Mouse (Mus musculus) myocyte (in vitro differentiated cells): Measurements from ENCODE around the gene Tfrc. TPM values are rescaled to one million over a fixed set of nuclear protein-coding genes. Genes with fewer than 3 reads are reported as not detected.

ENCODE experiments used
- H3K27me3 ChIP-seq: one replicate; pipeline ENCODE4 v1.6.1; 2011; ENCODE audit not compliant: control insufficient read depth, insufficient read depth, insufficient read length
- H3K36me3 ChIP-seq: one replicate; pipeline ENCODE4 v1.6.1; 2011; ENCODE audit not compliant: control insufficient read depth, insufficient read depth
- H3K4me2 ChIP-seq: one replicate; pipeline ENCODE4 v1.6.1; 2011; ENCODE audit warnings: low read depth, control low read depth
- H3K4me3 ChIP-seq: one replicate; pipeline ENCODE4 v1.5.1; 2011; ENCODE audit warnings: mild to moderate bottlenecking, control low read depth, moderate library complexity
- H3K79me2 ChIP-seq: one replicate; pipeline ENCODE4 v1.6.1; 2011; ENCODE audit not compliant: control insufficient read depth, insufficient read depth
- H3ac ChIP-seq: one replicate; pipeline ENCODE4 v1.6.1; 2011; ENCODE audit not compliant: control insufficient read depth, insufficient read length
- CEBPB ChIP-seq: IDR thresholded peaks from 2 replicates; pipeline ENCODE4 v1.6.1; 2011; ENCODE audit warnings: mild to moderate bottlenecking, moderate library complexity; ENCODE audit not compliant: poor library complexity, insufficient read depth, severe bottlenecking
- E2F4 ChIP-seq: IDR thresholded peaks from one replicate; pipeline ENCODE4 v1.6.1; 2011; ENCODE audit warnings: mild to moderate bottlenecking, control low read depth, moderate library complexity; ENCODE audit not compliant: insufficient read depth
- MAX ChIP-seq: IDR thresholded peaks from one replicate; pipeline ENCODE4 v1.6.1; 2011; ENCODE audit warnings: low read depth, mild to moderate bottlenecking, control low read depth
- MYOD1 ChIP-seq, 3 experiments: IDR thresholded peaks; one replicate each; pipeline ENCODE4 v1.6.1; 2011; ENCODE audit warnings: control low read depth in 2 of 3, low read depth in 2 of 3, mild to moderate bottlenecking in 2 of 3, moderate library complexity in 1 of 3; ENCODE audit not compliant: insufficient read length in 2 of 3, control insufficient read depth in 1 of 3
- MYOG ChIP-seq, 3 experiments: IDR thresholded peaks; one replicate each; pipeline ENCODE4 v1.6.1; 2011; ENCODE audit warnings: control low read depth in 2 of 3, low read depth in 2 of 3, mild to moderate bottlenecking in 2 of 3; ENCODE audit not compliant: insufficient read length in 2 of 3, control insufficient read depth in 1 of 3, insufficient read depth in 1 of 3
- POLR2A ChIP-seq: IDR thresholded peaks from one replicate; pipeline ENCODE4 v1.6.1; 2011; ENCODE audit warnings: low read depth, mild to moderate bottlenecking, control low read depth, moderate library complexity; ENCODE audit not compliant: insufficient read length
- POLR2AphosphoS2 ChIP-seq: IDR thresholded peaks from one replicate; pipeline ENCODE4 v1.6.1; 2011; ENCODE audit warnings: low read depth, control low read depth; ENCODE audit not compliant: insufficient read length
- REST ChIP-seq: IDR thresholded peaks from one replicate; pipeline ENCODE4 v1.6.1; 2011; ENCODE audit warnings: mild to moderate bottlenecking, control low read depth, moderate library complexity; ENCODE audit not compliant: insufficient read depth, insufficient read length
- SRF ChIP-seq: IDR thresholded peaks from one replicate; pipeline ENCODE4 v1.6.1; 2011; ENCODE audit warnings: low read depth; ENCODE audit not compliant: control insufficient read depth, insufficient read length
- TCF12 ChIP-seq: IDR thresholded peaks from one replicate; pipeline ENCODE4 v1.6.1; 2011; ENCODE audit warnings: mild to moderate bottlenecking, control low read depth; ENCODE audit not compliant: poor library complexity, insufficient read depth, severe bottlenecking
- TCF3 ChIP-seq: IDR thresholded peaks from one replicate; pipeline ENCODE4 v1.6.1; 2011; ENCODE audit warnings: low read depth, control low read depth; ENCODE audit not compliant: insufficient read length
- USF1 ChIP-seq: IDR thresholded peaks from one replicate; pipeline ENCODE4 v1.6.1; 2011; ENCODE audit warnings: low read depth, mild to moderate bottlenecking, control low read depth, moderate library complexity
- polyA plus RNA-seq: library from polyadenylated mRNA; unstranded; fragments of >200 nt; fragmentation: generic; extraction: Trizol; gene quantifications from one replicate; pipeline ENCODE4 v1.2.1, GENCODE M21; 2012; ENCODE audit warnings: missing spikeins

Gene Tfrc
- polyA plus RNA-seq, 1 experiment, result 55.4 TPM

GRCm38 (mm10) chr16:32662372-32662771, 53.7 kb downstream of the Tfrc start:
- Histone ChIP-seq H3K36me3 (no peaks in the 10 kb centered on the region), H3K4me3 (no peak overlapping the region), H3K4me2 (peak overlapping the region; percentile 78), H3ac (no peak overlapping the region), H3K27me3 (no peaks in the 10 kb centered on the region), H3K79me2 (peaks cover 18% of the 10 kb centered on the region)
- TF ChIP-seq POLR2A (no peak), TCF12 (no peak), CEBPB (no peak), MYOG (IDR thresholded peaks at IDR 0.05; ENCODE audit: control insufficient read depth in 1 of 3, insufficient read depth in 1 of 3, insufficient read length in 2 of 3, low read depth in 2 of 3) (no peak), REST (no peak), MAX (no peak), MYOD1 (IDR thresholded peaks at IDR 0.05; ENCODE audit: control insufficient read depth in 1 of 3, insufficient read length in 2 of 3, low read depth in 2 of 3) (no peak), SRF (no peak), E2F4 (no peak), POLR2AphosphoS2 (no peak), USF1 (no peak), TCF3 (no peak)

DNA sequence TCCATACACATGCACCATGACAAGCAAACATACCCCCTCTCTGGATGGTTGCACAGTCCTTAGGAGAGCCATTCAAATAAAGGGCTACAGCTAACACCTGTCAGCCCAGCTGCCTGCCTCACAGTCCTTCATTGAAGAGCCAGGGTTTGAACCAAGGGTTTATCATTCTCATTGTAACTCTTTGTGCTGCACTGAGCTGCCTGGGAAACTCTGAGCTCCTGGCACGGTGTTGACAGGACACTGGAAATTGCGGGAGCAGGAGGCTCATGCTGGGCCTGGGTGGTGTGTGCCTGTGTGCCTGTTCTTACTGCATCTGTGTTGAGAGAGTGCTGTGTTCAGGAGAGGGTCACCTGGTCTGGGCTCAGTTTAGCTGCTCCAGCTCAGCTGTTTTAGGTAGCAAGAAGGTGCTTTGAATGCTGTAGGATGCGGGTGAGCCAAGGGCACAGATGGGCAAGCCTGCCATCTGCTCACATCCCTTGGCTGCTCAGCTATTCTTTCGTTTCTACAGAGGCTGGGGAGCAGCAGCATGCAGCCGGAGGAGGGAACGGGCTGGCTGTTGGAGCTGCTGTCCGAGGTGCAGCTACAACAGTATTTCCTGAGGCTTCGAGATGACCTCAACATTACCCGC, 54.6 kb downstream of the Tfrc start:
- peak in 2 of 3 experiments; percentile 16 to 19 for TF ChIP-seq MYOG (IDR thresholded peaks at IDR 0.05; ENCODE audit: control insufficient read depth in 1 of 3, insufficient read depth in 1 of 3, insufficient read length in 2 of 3, low read depth in 2 of 3)
- no peak for TF ChIP-seq TCF12
- TF ChIP-seq MYOD1 (IDR thresholded peaks at IDR 0.05; ENCODE audit: control insufficient read depth in 1 of 3, insufficient read length in 2 of 3, low read depth in 2 of 3), result peak in 1 of 3 experiments; percentile 41
- Histone ChIP-seq H3K4me3 (no peak overlapping the region), H3K36me3 (no peaks in the 10 kb centered on the region), H3K4me2 (no peak overlapping the region), H3ac (no peak overlapping the region), H3K27me3 (no peaks in the 10 kb centered on the region), H3K79me2 (peaks cover 10% of the 10 kb centered on the region)

DNA sequence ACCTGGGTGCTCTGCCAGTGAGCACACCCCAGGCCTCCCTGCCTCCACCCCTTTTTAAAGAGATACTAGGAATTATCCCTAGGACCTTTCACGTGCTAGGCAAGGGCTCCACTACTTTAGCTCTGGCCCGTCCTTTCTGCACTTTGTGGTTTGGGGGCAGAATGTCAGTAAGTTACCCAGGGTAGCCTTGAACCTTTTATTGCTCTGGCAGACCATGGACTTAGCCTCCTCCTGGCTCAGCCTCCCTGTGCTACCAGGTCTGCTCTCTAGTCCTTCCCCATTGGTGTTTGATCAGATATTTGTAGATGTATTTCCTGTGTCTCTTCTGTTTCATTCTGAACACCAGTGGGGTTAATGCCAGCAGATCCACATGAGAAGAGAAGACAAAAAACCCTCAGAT, 55.5 kb downstream of the Tfrc start:
- no peak overlapping the region for H3ac ChIP-seq
- H3K36me3 ChIP-seq, result no peaks in the 10 kb centered on the region
- no peak overlapping the region for H3K4me3 ChIP-seq
- H3K4me2 ChIP-seq, result no peak overlapping the region
- no peak for TF ChIP-seq E2F4
- TF ChIP-seq MYOG (IDR thresholded peaks at IDR 0.05; ENCODE audit: control insufficient read depth in 1 of 3, insufficient read depth in 1 of 3, insufficient read length in 2 of 3, low read depth in 2 of 3), result no peak
- TF ChIP-seq POLR2AphosphoS2, result no peak
- no peaks in the 10 kb centered on the region for H3K27me3 ChIP-seq
- peaks cover 9% of the 10 kb centered on the region for H3K79me2 ChIP-seq

DNA sequence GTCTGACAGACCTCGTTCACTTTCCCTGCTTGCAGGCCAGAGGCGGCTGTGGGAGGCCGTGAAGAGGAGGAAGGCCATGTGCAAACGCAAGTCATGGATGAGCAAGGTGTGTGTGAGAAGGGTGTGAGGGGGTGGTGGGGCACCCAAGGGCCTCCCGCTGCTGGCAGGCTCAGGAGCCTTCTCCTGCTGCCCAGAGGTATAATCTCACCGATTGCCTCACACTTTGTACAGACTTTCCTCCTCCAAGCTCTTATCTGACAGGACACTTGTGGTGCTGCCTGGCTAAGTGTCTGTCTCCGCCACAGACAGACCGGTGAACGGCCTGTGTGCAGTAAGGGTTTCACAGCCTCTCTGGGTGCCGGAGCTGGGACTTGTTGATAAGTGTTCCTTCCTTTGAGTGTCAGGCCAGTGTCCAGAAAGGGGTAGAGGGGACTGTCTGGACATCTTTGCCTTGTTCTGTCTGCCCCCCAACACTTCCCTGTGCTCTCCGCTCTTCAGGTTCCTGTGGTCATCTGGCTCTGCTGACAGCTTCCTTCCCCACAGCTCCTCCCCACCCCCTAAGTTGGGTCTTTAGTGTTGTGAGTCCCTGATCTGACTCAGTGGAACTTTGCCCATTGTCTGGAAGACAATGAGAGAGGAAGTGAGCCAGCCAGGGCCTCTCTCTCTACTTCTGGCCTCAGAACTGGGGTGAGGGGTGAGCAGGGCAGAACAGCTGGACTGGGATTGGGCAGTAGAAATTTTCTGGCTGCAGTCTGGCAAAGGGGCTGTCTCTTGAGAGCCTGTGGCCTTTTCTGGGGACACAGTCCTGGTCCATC, 57.3 kb downstream of the Tfrc start:
- no peak overlapping the region for H3ac ChIP-seq
- H3K36me3 ChIP-seq, result no peaks in the 10 kb centered on the region
- no peak overlapping the region for H3K4me3 ChIP-seq
- peaks cover 9% of the 10 kb centered on the region for H3K79me2 ChIP-seq
- H3K4me2 ChIP-seq, result peak overlapping the region; percentile 41
- no peaks in the 10 kb centered on the region for H3K27me3 ChIP-seq
- no peak for TF ChIP-seq CEBPB
- TF ChIP-seq MYOD1 (IDR thresholded peaks at IDR 0.05; ENCODE audit: control insufficient read depth in 1 of 3, insufficient read length in 2 of 3, low read depth in 2 of 3), result peak in 1 of 3 experiments; percentile 43
- TF ChIP-seq MYOG (IDR thresholded peaks at IDR 0.05; ENCODE audit: control insufficient read depth in 1 of 3, insufficient read depth in 1 of 3, insufficient read length in 2 of 3, low read depth in 2 of 3), result peak in 1 of 3 experiments; percentile 15

DNA sequence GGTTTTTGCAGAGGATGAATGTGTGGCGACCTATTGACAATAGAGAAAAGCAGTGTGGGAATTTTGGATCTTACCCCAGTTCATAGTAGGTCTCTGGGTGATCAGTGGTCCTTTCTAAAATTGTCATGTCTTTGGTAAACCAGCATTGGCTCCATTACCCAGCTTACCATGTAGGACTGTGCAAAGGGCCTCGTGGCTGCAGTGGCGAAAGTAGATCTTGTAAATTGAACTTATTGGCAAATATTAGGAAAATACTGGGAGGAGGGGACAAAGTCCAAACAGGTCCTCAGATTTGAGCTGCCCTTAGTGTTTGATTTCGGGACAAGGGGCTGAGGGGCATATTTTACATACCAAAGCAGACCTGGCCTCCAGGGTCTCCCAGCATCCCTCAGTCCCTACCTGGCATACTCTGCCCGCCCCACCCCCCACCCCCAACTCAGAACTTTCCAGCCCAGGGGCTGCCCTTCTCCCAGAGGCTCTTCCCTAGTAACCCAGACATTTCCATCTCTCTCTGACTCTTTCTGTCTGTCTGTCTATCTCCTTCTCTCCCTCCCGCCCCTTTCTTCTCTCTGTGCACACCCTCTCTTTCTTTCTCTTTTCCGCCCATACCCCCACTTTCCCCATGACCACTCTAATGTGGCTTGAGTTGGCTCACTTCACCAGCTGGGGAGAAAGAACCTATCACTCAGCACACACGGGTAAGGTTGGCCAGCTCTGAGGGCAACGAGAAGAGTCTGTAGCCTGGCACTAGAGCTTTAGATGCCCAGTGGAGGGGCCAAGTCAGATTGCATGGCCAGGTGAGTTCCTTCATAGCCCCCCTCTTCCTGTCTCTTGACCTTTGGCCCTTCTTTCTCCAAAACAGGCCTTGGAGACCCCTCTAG, 58.2 kb downstream of the Tfrc start:
- H3K4me2 ChIP-seq, result peak overlapping the region; percentile 41
- TF ChIP-seq CEBPB (no peak), POLR2AphosphoS2 (no peak), MYOD1 (IDR thresholded peaks at IDR 0.05; ENCODE audit: control insufficient read depth in 1 of 3, insufficient read length in 2 of 3, low read depth in 2 of 3) (no peak), POLR2A (no peak), TCF12 (no peak), USF1 (no peak), MAX (no peak), MYOG (IDR thresholded peaks at IDR 0.05; ENCODE audit: control insufficient read depth in 1 of 3, insufficient read depth in 1 of 3, insufficient read length in 2 of 3, low read depth in 2 of 3) (no peak), E2F4 (no peak), TCF3 (no peak), REST (no peak), SRF (no peak)
- no peaks in the 10 kb centered on the region for H3K27me3 ChIP-seq
- no peaks in the 10 kb centered on the region for H3K36me3 ChIP-seq
- no peak overlapping the region for H3K4me3 ChIP-seq
- no peak overlapping the region for H3ac ChIP-seq
- peaks cover 7% of the 10 kb centered on the region for H3K79me2 ChIP-seq
